Mouse (Mus musculus) midbrain, embryonic 16.5 days (tissue): ENCODE results near the gene Map3k9. TPM values are rescaled to one million over a fixed set of nuclear protein-coding genes. Genes with fewer than 3 reads are reported as not detected.

Experiments
- ATAC-seq: fragments of 200-750 bp; cut with Nextera tagmentation; 2 replicates; pipeline ENCODE4 v1.8.0; 2017; ENCODE audit warnings: moderate TSS enrichment
- H3K27ac ChIP-seq: fragments of 300-500 bp; sonication (generic); 2 replicates; pipeline ENCODE4 v1.5.1; 2014; ENCODE audit warnings: mild to moderate bottlenecking, low read length, mixed read lengths
- H3K27me3 ChIP-seq: fragments of 300-500 bp; sonication (generic); 2 replicates; pipeline ENCODE4 v1.6.1; 2014; ENCODE audit warnings: low read depth, low read length, mixed read lengths; ENCODE audit not compliant: control insufficient read depth, insufficient read depth
- H3K36me3 ChIP-seq: fragments of 300-500 bp; sonication (generic); 2 replicates; pipeline ENCODE4 v1.6.1; 2014; ENCODE audit warnings: mild to moderate bottlenecking, low read length, moderate library complexity, mixed read lengths; ENCODE audit not compliant: control insufficient read depth, insufficient read depth
- H3K4me1 ChIP-seq: fragments of 300-500 bp; sonication (generic); 2 replicates; pipeline ENCODE4 v1.6.1; 2014; ENCODE audit warnings: mild to moderate bottlenecking, low read length, mixed read lengths; ENCODE audit not compliant: control insufficient read depth, insufficient read depth
- H3K4me2 ChIP-seq: fragments of 300-500 bp; sonication (generic); 2 replicates; pipeline ENCODE4 v1.6.1; 2014; ENCODE audit warnings: mild to moderate bottlenecking, low read length, mixed read lengths
- H3K4me3 ChIP-seq: fragments of 300-500 bp; sonication (generic); 2 replicates; pipeline ENCODE4 v1.5.1; 2014; ENCODE audit warnings: low read depth, mild to moderate bottlenecking, low read length, moderate library complexity, mixed read lengths
- H3K9ac ChIP-seq: fragments of 300-500 bp; sonication (generic); 2 replicates; pipeline ENCODE4 v1.6.1; 2014; ENCODE audit warnings: low read depth, low read length, mixed read lengths
- H3K9me3 ChIP-seq: fragments of 300-500 bp; sonication (generic); replicated peaks from 2 replicates; pipeline ENCODE4 v1.6.1; 2014; ENCODE audit warnings: mild to moderate bottlenecking, low read length, mixed read lengths; ENCODE audit not compliant: control insufficient read depth, poor library complexity, severe bottlenecking
- WGBS: fragments of 180-500 bp; shearing (Covaris S2); extraction: QIAGEN DNeasy Blood & Tissue Kit; methylation state at CpG from one replicate; pipeline ENCODE4 v1.1.7; 2014; 5-methylcytosine and 5-hydroxymethylcytosine counted together
- polyA plus RNA-seq: library from polyadenylated mRNA; unstranded; fragments of >200 nt; fragmentation: Nextera tagmentation; extraction: Ambion mirVana; gene quantifications from 2 replicates; pipeline ENCODE4 v1.2.1, GENCODE M21; 2015

The Map3k9 gene
- polyA plus RNA-seq, 1 experiment from 2014 or later, result 8.4 TPM

- H3K4me1 ChIP-seq, result no peaks in the 10 kb centered on the region
- H3K4me2 ChIP-seq, result no peak overlapping the region
- H3K9ac ChIP-seq, result no peak overlapping the region
- H3K4me3 ChIP-seq, result no peak overlapping the region
- H3K27ac ChIP-seq, result no peak overlapping the region
- peaks cover 3% of the 10 kb centered on the region; the same call in 1 of the 2 replicates for H3K9me3 ChIP-seq
- 91% methylated on average over 4 of the region's 4 CpGs for WGBS
- H3K27me3 ChIP-seq, result no peaks in the 10 kb centered on the region
- H3K36me3 ChIP-seq, result no peaks in the 10 kb centered on the region
- no peak for ATAC-seq
Observed at GRCm38 (mm10) chr12:81712618-81713017, 68.4 kb downstream of the Map3k9 start.

DNA sequence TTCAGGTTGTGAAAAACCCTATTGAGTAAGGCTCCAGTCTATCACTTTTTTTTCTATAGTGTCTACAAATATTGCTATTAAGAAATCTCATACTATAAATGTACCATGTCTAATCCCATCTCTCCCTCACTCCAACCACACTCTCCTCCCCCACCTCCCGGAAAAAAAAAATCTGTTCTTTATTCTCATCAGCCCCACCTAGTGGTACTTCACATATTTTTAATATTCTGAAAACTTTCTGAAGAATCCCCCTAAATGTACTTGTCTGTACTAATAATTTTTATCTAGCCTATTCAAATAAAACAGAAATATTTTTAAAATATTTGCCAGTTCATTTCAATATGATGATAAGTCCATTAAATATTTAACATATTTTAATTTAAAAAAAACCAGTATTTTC, 78.1 kb downstream of the Map3k9 start:
- no peaks in the 10 kb centered on the region for H3K4me1 ChIP-seq
- WGBS, result 3% methylated on average over 1 of the region's 1 CpGs

GRCm38 (mm10) chr12:81698011-81698410, 83.0 kb downstream of the Map3k9 start:
- ATAC-seq, result no peak
- WGBS, result 64% methylated on average over 4 of the region's 4 CpGs
- no peak overlapping the region for H3K27ac ChIP-seq
- H3K4me1 ChIP-seq, result no peaks in the 10 kb centered on the region
- H3K9ac ChIP-seq, result no peak overlapping the region
- no peak overlapping the region for H3K4me3 ChIP-seq
- no peaks in the 10 kb centered on the region for H3K9me3 ChIP-seq
- no peaks in the 10 kb centered on the region for H3K36me3 ChIP-seq
- H3K4me2 ChIP-seq, result no peak overlapping the region
- H3K27me3 ChIP-seq, result no peaks in the 10 kb centered on the region

More for the DNA sequence above, 78.1 kb downstream of the Map3k9 start:
- Histone ChIP-seq H3K36me3 (no peaks in the 10 kb centered on the region), H3K4me3 (no peak overlapping the region), H3K9me3 (peaks cover 6% of the 10 kb centered on the region; the same call in 1 of the 2 replicates), H3K27me3 (no peaks in the 10 kb centered on the region), H3K9ac (no peak overlapping the region), H3K4me2 (no peak overlapping the region), H3K27ac (no peak overlapping the region)
- no peak for ATAC-seq

GRCm38 (mm10) chr12:81691177-81691730, 89.7 kb downstream of the Map3k9 start:
- no peak overlapping the region for H3K4me2 ChIP-seq
- H3K4me3 ChIP-seq, result no peak overlapping the region
- H3K27ac ChIP-seq, result no peak overlapping the region
- peaks cover 5% of the 10 kb centered on the region for H3K4me1 ChIP-seq
- no peaks in the 10 kb centered on the region for H3K27me3 ChIP-seq
- no peak overlapping the region for H3K9ac ChIP-seq
- no peaks in the 10 kb centered on the region for H3K36me3 ChIP-seq
- no peaks in the 10 kb centered on the region for H3K9me3 ChIP-seq
- ATAC-seq, result no peak
- WGBS, result 42% methylated on average over 8 of the region's 8 CpGs

GRCm38 (mm10) chr12:81690751-81691150, 90.2 kb downstream of the Map3k9 start:
- 82% methylated on average over 7 of the region's 7 CpGs for WGBS
- Histone ChIP-seq H3K4me1 (peaks cover 10% of the 10 kb centered on the region), H3K36me3 (no peaks in the 10 kb centered on the region), H3K9ac (no peak overlapping the region), H3K27ac (no peak overlapping the region), H3K4me3 (no peak overlapping the region), H3K27me3 (no peaks in the 10 kb centered on the region), H3K4me2 (no peak overlapping the region), H3K9me3 (no peaks in the 10 kb centered on the region)
- no peak for ATAC-seq

- H3K4me1 ChIP-seq, result peaks cover 11% of the 10 kb centered on the region
- H3K4me2 ChIP-seq, result no peak overlapping the region
- H3K27ac ChIP-seq, result no peak overlapping the region
- no peaks in the 10 kb centered on the region for H3K27me3 ChIP-seq
- no peaks in the 10 kb centered on the region for H3K36me3 ChIP-seq
- no peak overlapping the region for H3K4me3 ChIP-seq
- H3K9me3 ChIP-seq, result no peaks in the 10 kb centered on the region
- no peak overlapping the region for H3K9ac ChIP-seq
- no peak for ATAC-seq
- WGBS, result 93% methylated on average over 15 of the region's 15 CpGs
Observed at GRCm38 (mm10) chr12:81690111-81690510, 90.9 kb downstream of the Map3k9 start.

DNA sequence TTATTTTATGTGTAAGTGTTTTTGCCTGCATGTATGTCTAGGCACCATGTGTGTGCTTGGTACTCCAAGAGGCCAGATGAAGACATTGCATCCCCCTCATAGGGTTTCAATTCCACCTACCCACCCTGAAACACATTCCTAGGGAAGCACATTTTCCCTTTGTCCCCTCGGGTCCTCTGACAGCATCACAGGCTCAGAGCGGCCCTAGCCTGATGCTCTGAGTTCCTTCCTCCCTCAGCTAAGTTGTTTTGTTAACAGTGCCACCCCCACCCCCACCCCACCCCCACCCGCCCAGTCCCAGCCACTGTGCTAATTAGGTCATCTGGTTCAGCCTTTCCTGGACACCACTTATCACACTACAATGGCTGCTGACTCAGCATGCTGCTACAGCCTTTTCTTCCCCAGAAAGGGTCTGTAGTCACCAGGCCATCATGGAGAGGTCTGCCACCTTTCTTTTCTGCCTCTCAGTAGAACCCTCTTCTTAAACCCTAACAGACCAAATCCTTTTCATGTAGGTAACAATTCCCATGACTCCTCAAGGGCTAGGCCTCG, 91.4 kb downstream of the Map3k9 start:
- Histone ChIP-seq H3K4me3 (no peak overlapping the region), H3K9ac (no peak overlapping the region), H3K4me2 (no peak overlapping the region), H3K27me3 (no peaks in the 10 kb centered on the region), H3K4me1 (peaks cover 11% of the 10 kb centered on the region), H3K36me3 (no peaks in the 10 kb centered on the region), H3K9me3 (no peaks in the 10 kb centered on the region), H3K27ac (no peak overlapping the region)
- no peak for ATAC-seq
- WGBS, result 30% methylated on average over 3 of the region's 4 CpGs

DNA sequence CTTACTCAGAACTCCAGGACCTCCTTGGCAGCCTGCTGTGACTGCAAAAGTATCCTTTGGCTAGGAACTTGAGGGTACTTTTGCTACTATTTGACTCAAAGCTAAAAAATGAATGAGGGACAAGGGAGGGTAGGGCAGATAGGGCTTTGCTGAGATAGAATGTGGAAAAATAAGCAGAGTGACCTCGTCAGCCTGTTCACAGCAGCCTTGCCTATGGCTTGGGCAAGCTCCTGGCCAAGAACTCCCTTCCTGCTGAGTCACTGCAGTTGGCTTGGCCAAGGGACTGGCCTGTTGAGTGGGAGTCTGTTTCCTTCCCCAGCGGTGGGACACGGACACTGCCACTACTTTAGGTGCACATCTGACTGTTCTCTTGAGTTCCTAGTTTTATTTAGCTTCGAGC, 92.4 kb downstream of the Map3k9 start:
- WGBS, result 86% methylated on average over 4 of the region's 4 CpGs
- H3K9ac ChIP-seq, result no peak overlapping the region
- no peak for ATAC-seq

DNA sequence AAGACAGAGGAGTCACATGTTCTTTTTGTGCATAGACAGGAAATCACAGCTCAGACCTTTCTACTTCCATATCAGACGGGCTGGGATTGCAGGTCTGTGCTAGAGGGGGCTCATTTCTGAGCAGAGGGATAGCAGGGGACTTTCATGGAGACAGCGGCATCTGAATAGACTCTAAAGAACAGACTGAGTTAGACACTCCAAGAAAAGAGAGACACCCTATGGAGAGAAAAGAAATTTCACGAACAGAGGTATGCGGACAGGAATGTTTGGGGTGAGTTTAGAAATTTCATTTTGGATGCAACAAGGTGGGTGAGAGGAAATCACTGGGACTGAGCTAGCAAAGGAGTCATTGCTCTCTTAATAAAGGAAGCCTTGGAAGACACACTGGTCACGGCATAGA, 93.1 kb downstream of the Map3k9 start:
- Histone ChIP-seq H3K27me3 (no peaks in the 10 kb centered on the region), H3K9ac (no peak overlapping the region), H3K9me3 (no peaks in the 10 kb centered on the region), H3K4me2 (no peak overlapping the region), H3K36me3 (no peaks in the 10 kb centered on the region), H3K4me3 (no peak overlapping the region), H3K27ac (no peak overlapping the region), H3K4me1 (peaks cover 11% of the 10 kb centered on the region)
- no peak for ATAC-seq
- 83% methylated on average over 5 of the region's 5 CpGs for WGBS

More for the DNA sequence above, 92.4 kb downstream of the Map3k9 start:
- Histone ChIP-seq H3K27ac (no peak overlapping the region), H3K4me1 (peaks cover 11% of the 10 kb centered on the region), H3K36me3 (no peaks in the 10 kb centered on the region), H3K9me3 (no peaks in the 10 kb centered on the region), H3K4me2 (no peak overlapping the region), H3K27me3 (no peaks in the 10 kb centered on the region), H3K4me3 (no peak overlapping the region)
